Mouse (Mus musculus) kidney, postnatal 0 days (tissue): Measurements from ENCODE around the gene Smim9. TPM values are rescaled to one million over a fixed set of nuclear protein-coding genes. Genes with fewer than 3 reads are reported as not detected.
A peak's percentile ranks its signal among the peaks of the same experiment; 100 is the strongest.

ENCODE experiments used
- ATAC-seq: fragments of 200-750 bp; cut with Nextera tagmentation; replicated peaks from 2 replicates; pipeline ENCODE4 v1.8.0; 2017; ENCODE audit warnings: low read depth, moderate number of reproducible peaks, moderate TSS enrichment, moderate library complexity; ENCODE audit not compliant: low FRiP score
- DNase-seq: peaks from one replicate; pipeline ENCODE4 v3.0.0-alpha.2; 2016; ENCODE audit warnings: low spot score
- H3K27ac ChIP-seq: fragments of 300-500 bp; sonication (generic); 2 replicates; pipeline ENCODE4 v1.5.1; 2014; ENCODE audit warnings: mild to moderate bottlenecking
- H3K27me3 ChIP-seq: fragments of 300-500 bp; sonication (generic); 2 replicates; pipeline ENCODE4 v1.6.1; 2014; ENCODE audit warnings: low read length, mixed read lengths; ENCODE audit not compliant: insufficient read depth
- H3K36me3 ChIP-seq: fragments of 300-500 bp; sonication (generic); 2 replicates; pipeline ENCODE4 v1.6.1; 2014; ENCODE audit warnings: low read length, mixed read lengths; ENCODE audit not compliant: insufficient read depth
- H3K4me1 ChIP-seq: fragments of 300-500 bp; sonication (generic); replicated peaks from 2 replicates; pipeline ENCODE4 v1.6.1; 2014; ENCODE audit warnings: antibody characterized with exemption, low read length, mixed read lengths; ENCODE audit not compliant: insufficient read depth
- H3K4me2 ChIP-seq: fragments of 300-500 bp; sonication (generic); 2 replicates; pipeline ENCODE4 v1.6.1; 2014; ENCODE audit warnings: mild to moderate bottlenecking, low read length, moderate library complexity, mixed read lengths
- H3K4me3 ChIP-seq: fragments of 300-500 bp; sonication (generic); replicated peaks from 2 replicates; pipeline ENCODE4 v1.5.1; 2014; ENCODE audit warnings: low read depth, low read length
- H3K9ac ChIP-seq: fragments of 300-500 bp; sonication (generic); 2 replicates; pipeline ENCODE4 v1.6.1; 2014; ENCODE audit warnings: low read depth, low read length
- H3K9me3 ChIP-seq: fragments of 300-500 bp; sonication (generic); replicated peaks from 2 replicates; pipeline ENCODE4 v1.6.1; 2016; ENCODE audit warnings: low read length, inconsistent platforms, mixed read lengths
- CTCF ChIP-seq: IDR thresholded peaks from 2 replicates; pipeline ENCODE4 v1.5.1; 2016; ENCODE audit warnings: antibody characterized with exemption, low read depth, mild to moderate bottlenecking, moderate library complexity
- WGBS: fragments of 180-500 bp; shearing (Covaris S2); extraction: QIAGEN DNeasy Blood & Tissue Kit; methylation state at CpG from one replicate; pipeline ENCODE4 v1.1.7; 2014; 5-methylcytosine and 5-hydroxymethylcytosine counted together
- polyA plus RNA-seq: library from polyadenylated mRNA; unstranded; fragments of >200 nt; fragmentation: Nextera tagmentation; extraction: Ambion mirVana; gene quantifications from 2 replicates; pipeline ENCODE4 v1.2.1, GENCODE M21; 2015

Gene Smim9
- polyA plus RNA-seq, 1 experiment from 2014 or later = 0.21 TPM

DNA sequence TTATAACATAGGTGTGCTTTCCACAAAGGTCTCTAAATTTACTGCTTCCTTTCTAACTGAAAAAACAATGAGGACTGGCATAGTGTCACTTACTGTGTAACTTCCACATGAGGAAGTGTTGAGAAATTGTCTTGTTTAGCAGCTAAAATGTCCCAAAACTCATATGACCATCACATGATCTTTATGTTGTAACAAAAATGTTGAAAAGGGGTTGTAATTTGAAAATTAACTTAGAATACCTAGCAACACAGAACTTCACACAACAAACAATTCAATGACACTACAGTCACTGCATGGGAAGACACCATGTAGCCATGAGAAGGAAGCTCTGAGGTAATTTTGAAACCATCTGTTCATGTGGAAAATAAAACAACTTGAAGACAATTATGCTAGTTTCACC, 36.7 kb downstream of the Smim9 start:
- Histone ChIP-seq H3K27me3 (no peaks in the 10 kb centered on the region), H3K27ac (no peak overlapping the region), H3K9ac (no peak overlapping the region), H3K4me3 (no peak overlapping the region), H3K9me3 (no peaks in the 10 kb centered on the region), H3K4me2 (no peak overlapping the region), H3K36me3 (no peaks in the 10 kb centered on the region), H3K4me1 (no peaks in the 10 kb centered on the region)
- DNase-seq = no peak
- no peak for TF ChIP-seq CTCF
- no peak for ATAC-seq

DNA sequence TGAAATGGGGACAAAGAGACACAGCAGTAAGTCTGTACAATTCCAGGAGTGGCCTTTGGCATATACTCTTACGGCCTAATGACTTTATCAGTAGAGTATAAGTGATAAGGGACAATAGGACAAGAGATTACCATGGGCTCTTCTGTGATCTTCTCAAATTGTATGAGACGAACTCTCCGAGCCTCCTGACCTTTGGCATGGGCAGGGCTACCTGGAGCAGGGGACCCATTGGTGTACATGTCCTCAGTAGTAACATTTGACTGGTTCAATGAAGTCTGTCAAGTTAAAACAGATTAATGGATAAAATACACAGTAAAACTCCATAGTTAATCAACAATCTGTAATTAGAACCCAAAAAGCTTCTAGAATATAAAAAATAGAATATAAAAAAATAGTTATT, 38.0 kb downstream of the Smim9 start:
- no peak overlapping the region for H3K9ac ChIP-seq
- ATAC-seq = no peak
- no peak for TF ChIP-seq CTCF
- H3K4me2 ChIP-seq = no peak overlapping the region
- no peaks in the 10 kb centered on the region for H3K27me3 ChIP-seq
- H3K27ac ChIP-seq = no peak overlapping the region
- no peaks in the 10 kb centered on the region for H3K4me1 ChIP-seq
- H3K36me3 ChIP-seq = no peaks in the 10 kb centered on the region
- DNase-seq = no peak
- no peak overlapping the region for H3K4me3 ChIP-seq
- 90% methylated on average over 3 of the region's 3 CpGs for WGBS
- no peaks in the 10 kb centered on the region for H3K9me3 ChIP-seq

DNA sequence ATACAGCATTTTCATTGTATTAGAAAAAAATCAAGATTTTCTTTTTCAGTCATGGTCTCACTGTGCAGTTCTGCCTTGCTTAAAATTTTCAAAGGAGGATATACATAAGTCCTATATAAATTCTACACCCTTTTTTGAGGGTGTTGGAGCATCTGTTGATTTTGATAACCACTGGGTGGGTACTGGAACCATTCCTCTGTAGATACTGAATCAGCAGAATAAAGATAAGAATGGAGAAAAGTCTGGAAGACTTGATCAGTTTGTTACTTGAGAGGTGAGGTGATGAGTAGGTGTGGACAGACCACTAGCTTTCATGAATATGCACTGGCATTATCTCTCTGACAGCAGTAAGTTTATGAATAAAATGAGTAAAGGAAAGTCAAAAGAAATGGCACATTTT, 48.0 kb downstream of the Smim9 start:
- Histone ChIP-seq H3K4me2 (no peak overlapping the region), H3K27ac (no peak overlapping the region), H3K36me3 (0 out of 2 replicates have a peak, but pooled peaks cover 3% of the 10 kb centered on the region), H3K9me3 (no peaks in the 10 kb centered on the region), H3K9ac (no peak overlapping the region), H3K4me1 (no peaks in the 10 kb centered on the region), H3K27me3 (no peaks in the 10 kb centered on the region), H3K4me3 (no peak overlapping the region)
- no peak for DNase-seq
- no peak for ATAC-seq
- no peak for TF ChIP-seq CTCF

DNA sequence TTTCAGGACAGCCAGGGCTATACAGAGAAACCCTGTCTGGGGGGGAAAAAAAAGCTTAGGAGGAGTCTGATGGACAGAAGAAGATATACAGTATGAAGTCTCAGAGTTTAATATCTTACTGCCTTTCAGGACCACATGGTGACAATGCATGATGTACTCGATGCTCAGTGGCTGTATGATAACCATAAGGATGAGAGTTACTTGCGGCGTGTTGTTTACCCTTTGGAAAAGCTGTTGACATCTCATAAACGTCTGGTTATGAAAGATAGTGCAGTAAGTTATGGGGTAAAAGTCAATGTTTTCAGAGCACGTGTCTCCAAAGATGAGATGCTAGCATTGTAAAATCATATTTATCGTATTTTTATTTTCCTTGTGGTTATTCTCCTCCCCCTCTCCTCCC, 61.3 kb downstream of the Smim9 start:
- 0 out of 2 replicates have a peak, but pooled peaks cover 5% of the 10 kb centered on the region for H3K36me3 ChIP-seq
- no peak overlapping the region for H3K27ac ChIP-seq
- 85% methylated on average over 6 of the region's 6 CpGs for WGBS
- no peaks in the 10 kb centered on the region for H3K27me3 ChIP-seq
- H3K4me1 ChIP-seq = no peaks in the 10 kb centered on the region
- no peak for ATAC-seq
- no peak overlapping the region for H3K4me2 ChIP-seq
- DNase-seq = no peak
- TF ChIP-seq CTCF = no peak
- no peak overlapping the region for H3K9ac ChIP-seq
- no peak overlapping the region for H3K4me3 ChIP-seq
- no peaks in the 10 kb centered on the region for H3K9me3 ChIP-seq

DNA sequence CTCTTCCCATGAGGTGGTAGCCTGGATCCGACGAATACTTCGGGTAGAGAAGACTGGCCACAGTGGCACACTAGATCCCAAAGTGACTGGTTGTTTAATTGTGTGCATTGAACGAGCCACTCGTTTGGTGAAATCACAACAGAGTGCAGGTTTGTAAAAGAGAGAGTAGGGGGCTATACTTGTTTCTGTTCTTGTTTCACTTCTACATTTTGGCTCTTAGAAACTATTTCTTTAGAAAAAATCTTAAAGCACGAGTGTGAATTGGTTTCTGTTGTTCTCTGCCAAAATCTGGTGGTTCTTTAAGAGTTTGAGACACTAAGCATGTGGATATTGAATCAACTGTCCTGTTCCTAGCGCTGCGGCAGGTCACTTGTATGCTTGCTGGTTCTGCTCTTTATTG, 64.8 kb downstream of the Smim9 start:
- no peak for TF ChIP-seq CTCF
- H3K36me3 ChIP-seq = no peaks in the 10 kb centered on the region
- no peak overlapping the region for H3K4me3 ChIP-seq
- H3K27ac ChIP-seq = no peak overlapping the region
- H3K27me3 ChIP-seq = no peaks in the 10 kb centered on the region
- H3K9ac ChIP-seq = no peak overlapping the region
- ATAC-seq (no peak), DNase-seq (no peak)
- no peaks in the 10 kb centered on the region for H3K4me1 ChIP-seq
- H3K4me2 ChIP-seq = no peak overlapping the region
- 82% methylated on average over 8 of the region's 8 CpGs for WGBS
- H3K9me3 ChIP-seq = no peaks in the 10 kb centered on the region

DNA sequence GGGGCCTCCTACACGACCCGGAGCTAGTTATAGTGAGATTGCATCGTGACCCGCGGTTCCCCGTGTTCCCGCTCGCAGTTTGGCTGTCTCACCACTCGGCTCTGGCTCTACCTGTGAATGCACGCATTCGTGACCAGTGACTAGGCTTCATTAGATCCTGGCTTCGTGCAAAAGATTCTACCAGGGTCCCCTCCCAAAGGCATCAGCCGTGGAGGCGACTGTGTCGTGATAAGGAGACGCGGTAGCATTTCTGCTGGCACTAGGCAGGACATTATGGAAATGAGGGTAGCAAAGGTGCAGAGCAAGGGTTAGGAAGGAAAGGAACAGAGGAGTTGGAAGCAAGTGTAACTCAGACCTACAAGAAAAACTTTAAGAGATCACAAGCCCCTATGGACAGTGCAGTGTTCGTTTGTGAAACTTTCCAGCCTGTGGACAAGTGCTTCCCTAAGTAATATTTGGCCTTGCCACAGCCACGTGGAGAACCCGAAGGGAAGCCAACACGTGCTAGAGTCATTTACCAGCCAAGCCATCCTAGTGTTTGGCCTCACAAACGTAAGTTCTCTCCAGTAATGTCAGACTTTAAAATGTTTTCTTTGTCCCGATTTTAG, 67.3 kb downstream of the Smim9 start:
- Histone ChIP-seq H3K27ac (peak overlapping the region; percentile 64), H3K4me3 (peak overlapping the region; percentile 47), H3K9ac (peak overlapping the region; percentile 52), H3K9me3 (no peaks in the 10 kb centered on the region), H3K4me1 (no peaks in the 10 kb centered on the region), H3K4me2 (peak overlapping the region; percentile 65), H3K27me3 (no peaks in the 10 kb centered on the region), H3K36me3 (no peaks in the 10 kb centered on the region)
- no peak for TF ChIP-seq CTCF
- DNase-seq (peak; percentile 24), ATAC-seq (no peak)
- 26% methylated on average over 23 of the region's 23 CpGs for WGBS

Other genes starting within 250 kb of the Smim9 start
- gene Gab3, start 78.3 kb downstream of the Smim9 start, polyA plus RNA-seq = 1.1 and 1.4 TPM in 2 replicates
- gene Dkc1, start 67.9 kb downstream of the Smim9 start, polyA plus RNA-seq = 64.3 and 82.5 TPM in 2 replicates
- 45.8 and 50.4 TPM in 2 replicates for gene Mpp1, start 32.8 kb downstream of the Smim9 start, polyA plus RNA-seq
- 73.5 and 77.8 TPM in 2 replicates for gene Fundc2, start 218.6 kb upstream of the Smim9 start, polyA plus RNA-seq
- 4.2 and 4.8 TPM in 2 replicates for gene F8, start 218.8 kb upstream of the Smim9 start, polyA plus RNA-seq